Mouse (Mus musculus) lung, postnatal 0 days (tissue): Measurements from ENCODE around the gene Pitpnc1.

Source experiments
- CTCF ChIP-seq: IDR thresholded peaks from 2 replicates; pipeline ENCODE4 v1.5.1; 2016; ENCODE audit warnings: antibody characterized with exemption, mild to moderate bottlenecking
- EP300 ChIP-seq: IDR thresholded peaks from 2 replicates; pipeline ENCODE4 v1.6.1; 2016; ENCODE audit warnings: antibody characterized with exemption, mild to moderate bottlenecking, control low read depth

GRCm38 (mm10) chr11:107243126-107243525 lies 227.4 kb downstream of the Pitpnc1 start:
- TF ChIP-seq CTCF: no peak
- TF ChIP-seq EP300: no peak
